Mouse (Mus musculus): ENCODE results near the gene Kif6.

The Kif6 gene

GRCm38 (mm10) chr17:49779066-49779465, 164.1 kb downstream of the Kif6 start:
- no peak for ATAC-seq (ENCODE audit: insufficient number of reproducible peaks, low FRiP score, low TSS enrichment)

GRCm38 (mm10) chr17:49779576-49779975, 164.6 kb downstream of the Kif6 start:
- ATAC-seq (ENCODE audit: insufficient number of reproducible peaks, low FRiP score, low TSS enrichment): no peak

- no peak for ATAC-seq (ENCODE audit: insufficient number of reproducible peaks, low FRiP score, low TSS enrichment)
Observed at GRCm38 (mm10) chr17:49785851-49786250, 170.9 kb downstream of the Kif6 start.

DNA sequence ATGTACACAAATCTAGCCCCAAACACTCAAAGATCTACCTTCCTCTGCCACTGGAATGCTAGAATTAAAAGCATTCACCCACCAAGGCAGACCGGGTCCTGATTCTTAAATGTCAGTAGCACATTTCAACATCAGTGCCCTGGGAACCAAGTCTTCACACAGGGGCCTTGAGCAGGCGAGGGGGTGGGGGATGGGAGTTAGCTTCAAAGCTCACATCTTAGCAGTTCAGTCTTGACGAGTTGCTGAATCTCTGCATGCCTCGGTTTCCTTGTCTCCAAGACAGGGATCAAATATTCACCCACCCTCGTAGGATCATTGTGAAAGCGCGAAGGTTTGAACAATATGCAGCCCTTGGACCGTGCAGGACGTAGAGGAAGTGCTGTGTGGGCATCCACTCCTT, 172.4 kb downstream of the Kif6 start:
- no peak for ATAC-seq (ENCODE audit: insufficient number of reproducible peaks, low FRiP score, low TSS enrichment)

DNA sequence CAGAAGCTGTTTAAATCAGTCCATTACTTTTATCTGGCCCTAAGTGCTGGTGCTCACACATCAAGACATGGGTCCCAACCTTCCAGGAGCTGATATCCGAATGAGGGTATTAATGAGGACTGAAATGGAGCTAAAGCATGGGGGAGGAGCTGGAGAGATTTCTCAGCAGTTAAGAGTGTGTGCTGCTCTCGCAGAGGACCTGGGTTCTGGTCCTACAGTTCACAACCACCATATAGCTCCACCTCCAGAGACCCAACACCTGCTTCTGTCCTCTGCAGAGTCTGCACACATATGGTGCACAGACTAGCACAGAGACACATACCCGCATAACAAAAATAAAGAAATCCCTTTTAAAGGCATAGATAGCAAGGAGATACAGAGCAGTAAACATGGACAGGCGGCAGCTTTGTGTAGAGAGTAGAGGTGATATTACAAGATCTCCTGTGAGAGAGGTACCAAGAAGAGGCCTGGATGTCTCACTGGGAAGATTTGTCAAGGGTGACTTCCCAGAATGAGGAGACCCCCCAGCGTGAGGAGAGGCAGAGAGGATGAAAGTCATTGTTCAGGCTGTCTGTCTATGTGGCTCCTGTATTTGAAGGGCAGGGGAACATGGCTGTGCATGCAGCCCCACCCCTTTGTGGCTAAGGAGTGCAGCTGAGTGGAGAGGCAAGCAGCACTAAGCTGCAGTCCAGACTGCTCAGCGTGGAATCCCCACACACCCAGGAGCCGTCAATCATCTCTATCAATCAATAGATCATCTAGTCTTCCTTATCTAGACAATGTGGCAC, 173.4 kb downstream of the Kif6 start:
- ATAC-seq (ENCODE audit: insufficient number of reproducible peaks, low FRiP score, low TSS enrichment): no peak

- ATAC-seq (ENCODE audit: insufficient number of reproducible peaks, low FRiP score, low TSS enrichment): no peak
Observed at GRCm38 (mm10) chr17:49791546-49791945, 176.6 kb downstream of the Kif6 start.

- no peak for ATAC-seq (ENCODE audit: insufficient number of reproducible peaks, low FRiP score, low TSS enrichment)
Observed at GRCm38 (mm10) chr17:49792217-49792743, 177.3 kb downstream of the Kif6 start.

DNA sequence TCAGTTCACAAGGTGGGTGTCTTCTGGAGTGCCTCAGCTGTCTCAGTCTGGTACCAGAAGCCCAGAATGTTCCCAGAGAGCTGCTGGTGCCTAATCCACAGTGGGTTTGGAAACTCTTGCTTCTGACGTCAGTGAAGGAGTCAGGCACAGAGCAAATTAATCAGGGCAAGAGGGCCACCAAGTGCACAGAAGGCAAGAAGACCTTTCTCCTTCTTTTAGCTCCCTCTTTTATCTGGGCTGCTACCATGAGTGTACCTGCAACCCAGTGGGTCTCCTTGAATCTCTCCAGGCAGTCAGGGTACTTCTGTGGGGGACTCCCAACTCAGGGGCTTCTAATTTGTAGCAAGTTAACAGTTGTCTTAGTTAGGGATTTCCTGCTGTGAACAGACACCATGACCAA, 178.0 kb downstream of the Kif6 start:
- no peak for ATAC-seq (ENCODE audit: insufficient number of reproducible peaks, low FRiP score, low TSS enrichment)

GRCm38 (mm10) chr17:49793965-49794364, 179.0 kb downstream of the Kif6 start:
- no peak for ATAC-seq (ENCODE audit: insufficient number of reproducible peaks, low FRiP score, low TSS enrichment)

GRCm38 (mm10) chr17:49795241-49795640, 180.3 kb downstream of the Kif6 start:
- no peak for ATAC-seq (ENCODE audit: insufficient number of reproducible peaks, low FRiP score, low TSS enrichment)

DNA sequence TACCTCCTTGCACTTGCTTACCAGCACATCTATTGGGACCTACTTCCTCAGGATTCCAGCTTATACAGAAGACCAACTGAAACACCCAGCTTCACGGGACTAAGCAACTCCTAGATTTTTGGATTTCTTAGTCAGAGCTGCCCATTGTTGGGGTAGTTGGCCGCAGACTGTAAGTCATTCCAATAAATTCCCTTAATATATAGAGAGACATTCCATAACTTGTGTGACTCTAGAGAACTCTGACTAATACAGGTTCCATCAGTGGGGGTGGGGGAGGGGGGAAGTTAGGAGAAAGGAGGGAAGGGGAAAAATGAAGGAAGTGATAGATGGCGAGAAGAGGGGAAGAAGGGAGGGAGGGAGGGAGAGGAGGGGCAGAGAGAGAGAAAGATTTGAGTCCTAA, 181.2 kb downstream of the Kif6 start:
- ATAC-seq (ENCODE audit: insufficient number of reproducible peaks, low FRiP score, low TSS enrichment): no peak

GRCm38 (mm10) chr17:49799168-49799567, 184.2 kb downstream of the Kif6 start:
- no peak for ATAC-seq (ENCODE audit: insufficient number of reproducible peaks, low FRiP score, low TSS enrichment)

DNA sequence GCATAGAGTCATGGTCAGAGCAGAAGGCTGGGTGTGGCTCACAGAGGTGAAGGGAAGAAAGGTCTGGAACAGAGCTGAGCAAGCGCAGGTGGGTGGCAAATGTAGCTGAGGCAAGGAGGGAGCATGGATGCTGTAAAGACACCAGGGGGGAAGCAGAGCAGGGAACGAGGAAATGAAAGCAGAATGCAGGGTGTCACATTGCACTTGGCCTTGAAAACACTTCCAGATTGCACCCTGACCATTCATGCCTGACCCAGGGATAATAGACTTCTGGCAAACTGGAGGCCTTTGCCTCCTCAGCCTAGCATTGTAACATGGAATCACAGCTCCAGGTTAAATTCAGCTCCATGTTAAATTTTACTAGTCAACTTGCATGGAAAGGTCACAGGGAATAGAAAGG, 185.2 kb downstream of the Kif6 start:
- ATAC-seq (ENCODE audit: insufficient number of reproducible peaks, low FRiP score, low TSS enrichment): no peak

GRCm38 (mm10) chr17:49807461-49807860, 192.5 kb downstream of the Kif6 start:
- no peak for ATAC-seq (ENCODE audit: insufficient number of reproducible peaks, low FRiP score, low TSS enrichment)

DNA sequence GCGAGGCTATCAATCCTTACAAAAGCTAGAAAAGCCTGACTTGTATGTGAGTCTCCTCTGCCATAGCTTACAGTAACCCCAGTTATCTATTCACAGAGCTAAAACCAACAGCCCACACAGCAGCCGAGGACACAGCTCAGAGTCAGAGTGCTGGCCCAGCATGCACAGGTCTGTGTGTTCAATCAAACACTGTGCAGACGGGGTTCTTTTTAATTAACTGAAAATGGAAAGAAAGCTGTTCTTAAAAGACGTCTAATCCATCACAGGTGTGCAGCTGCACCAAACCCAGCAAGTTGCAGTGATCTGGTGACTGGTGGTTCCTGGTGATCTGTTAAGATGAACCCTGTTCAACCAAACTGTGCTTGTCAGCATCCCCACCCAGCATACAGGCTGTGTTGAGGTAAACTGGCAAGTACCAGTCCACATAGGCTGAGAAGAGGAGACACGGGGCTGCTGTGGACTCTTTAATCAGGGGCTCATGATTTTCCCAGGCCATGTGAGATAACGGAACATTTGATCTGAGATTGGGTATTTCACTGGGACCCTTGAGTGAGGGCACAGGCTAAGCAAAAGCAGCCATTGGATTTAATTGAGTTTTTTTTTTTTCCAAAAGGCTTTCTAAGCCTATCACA, 193.9 kb downstream of the Kif6 start:
- ATAC-seq (ENCODE audit: insufficient number of reproducible peaks, low FRiP score, low TSS enrichment): no peak

GRCm38 (mm10) chr17:49813893-49814640, 199.1 kb downstream of the Kif6 start:
- ATAC-seq (ENCODE audit: insufficient number of reproducible peaks, low FRiP score, low TSS enrichment): peak; percentile 68; the same call in 1 of the 2 replicates

- no peak for ATAC-seq (ENCODE audit: insufficient number of reproducible peaks, low FRiP score, low TSS enrichment)
Observed at GRCm38 (mm10) chr17:49816067-49816565, 201.2 kb downstream of the Kif6 start.

GRCm38 (mm10) chr17:49816703-49817102, 201.8 kb downstream of the Kif6 start:
- no peak for ATAC-seq (ENCODE audit: insufficient number of reproducible peaks, low FRiP score, low TSS enrichment)

- no peak for ATAC-seq (ENCODE audit: insufficient number of reproducible peaks, low FRiP score, low TSS enrichment)
Observed at GRCm38 (mm10) chr17:49820203-49820602, 205.3 kb downstream of the Kif6 start.

DNA sequence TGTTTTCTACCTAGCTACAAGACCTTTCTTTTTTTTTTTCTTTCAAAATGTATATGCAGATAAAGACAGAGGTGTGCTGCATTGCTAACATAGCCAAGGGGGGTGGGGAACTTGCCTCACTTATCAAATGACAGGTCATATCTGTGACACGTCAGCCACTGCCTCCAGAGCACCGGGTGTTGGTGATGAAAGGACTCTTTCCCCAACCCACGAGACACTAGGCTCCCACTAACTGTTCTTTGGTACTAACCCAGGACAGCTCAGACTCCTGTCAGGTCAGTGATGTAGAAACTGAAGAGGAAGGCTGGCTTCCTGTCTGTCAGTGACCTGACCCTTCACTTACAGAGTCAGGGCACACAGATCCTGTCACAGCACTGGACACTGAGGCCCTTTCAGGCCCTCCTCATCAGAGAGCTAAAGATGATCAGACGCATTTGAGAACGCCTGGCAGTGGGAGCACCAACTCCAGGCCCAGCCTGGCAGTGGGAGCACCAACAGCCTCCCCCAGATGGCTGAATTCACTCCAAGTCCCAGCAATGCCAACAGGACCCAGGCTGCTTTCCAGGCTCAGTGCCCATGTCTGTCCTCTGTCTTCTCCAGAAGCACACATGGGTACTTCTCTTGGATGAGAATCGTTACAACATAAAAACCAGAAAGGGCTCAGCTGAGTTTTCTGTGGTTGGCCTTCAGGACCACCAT, 209.4 kb downstream of the Kif6 start:
- peak; percentile 28 for ATAC-seq (ENCODE audit: insufficient number of reproducible peaks, low FRiP score, low TSS enrichment)

Data from cerebellum, adult (tissue).